8 mouse cellular contexts compared by ENCODE assay signal in genomic region chr13:21363719-21364118, GRCm38 (mm10). TPM values are rescaled to one million over a fixed set of nuclear protein-coding genes. Genes with fewer than 3 reads are reported as not detected.
DNase-seq lines count a peak whose midpoint lies in the region; ATAC-seq and TF ChIP-seq lines count a peak whose summit lies in the region.

No protein-coding gene starts in this region.

- TF ChIP-seq CTCF in kidney, postnatal 0 days (IDR thresholded peaks at IDR 0.05; ENCODE audit: low read depth): no peak
- 0 out of 2 replicates have a peak, but pooled peaks have one; percentile 10 for TF ChIP-seq CTCF in liver, postnatal 0 days (IDR thresholded peaks at IDR 0.05; ENCODE audit: low read depth)

- peaks cover 11% of the 10 kb centered on the region for H3K4me1 ChIP-seq in kidney, postnatal 0 days (replicated peaks; ENCODE audit: insufficient read depth, low read length)
- H3K4me1 ChIP-seq in heart, embryonic 15.5 days (replicated peaks): peaks cover 16% of the 10 kb centered on the region
- peaks cover 14% of the 10 kb centered on the region for H3K4me1 ChIP-seq in liver, postnatal 0 days (ENCODE audit: insufficient read depth)

- no peak for TF ChIP-seq EP300 in liver, postnatal 0 days (IDR thresholded peaks at IDR 0.05; ENCODE audit: low read depth)

- no peak for ATAC-seq in kidney, postnatal 0 days (replicated peaks; ENCODE audit: low FRiP score, low read depth)
- ATAC-seq in heart, embryonic 15.5 days (replicated peaks; ENCODE audit: insufficient number of reproducible peaks, insufficient read depth, low FRiP score, low read depth): no peak
- no peak for ATAC-seq in liver, postnatal 0 days

- WGBS in kidney, postnatal 0 days: 70% methylated on average over 12 of the region's 12 CpGs
- 50% methylated on average over 12 of the region's 12 CpGs for WGBS in heart, embryonic 15.5 days
- WGBS in liver, postnatal 0 days (ENCODE audit: insufficient replicate concordance): 78% methylated on average over 12 of the region's 12 CpGs

- no peaks in the 10 kb centered on the region for H3K27me3 ChIP-seq in kidney, postnatal 0 days (ENCODE audit: insufficient read depth, low read length)
- no peaks in the 10 kb centered on the region for H3K27me3 ChIP-seq in heart, embryonic 15.5 days
- no peaks in the 10 kb centered on the region for H3K27me3 ChIP-seq in liver, postnatal 0 days (ENCODE audit: insufficient read depth, low read length)

- H3K36me3 ChIP-seq in kidney, postnatal 0 days (ENCODE audit: insufficient read depth, low read length): peaks cover 8% of the 10 kb centered on the region; the same call in 1 of the 2 replicates
- H3K36me3 ChIP-seq in heart, embryonic 15.5 days: peaks cover 4% of the 10 kb centered on the region
- H3K36me3 ChIP-seq in liver, postnatal 0 days (replicated peaks; ENCODE audit: insufficient read depth, low read length): peaks cover 10% of the 10 kb centered on the region

- peak overlapping the region; percentile 64 for H3K4me2 ChIP-seq in kidney, postnatal 0 days (ENCODE audit: low read length)
- H3K4me2 ChIP-seq in heart, embryonic 15.5 days: peak overlapping the region; percentile 71
- H3K4me2 ChIP-seq in liver, postnatal 0 days (ENCODE audit: low read depth, low read length): peak overlapping the region; percentile 75

- H3K4me3 ChIP-seq in kidney, postnatal 0 days (replicated peaks; ENCODE audit: low read depth, low read length): peak overlapping the region; percentile 71
- H3K4me3 ChIP-seq in heart, embryonic 15.5 days: peak overlapping the region; percentile 74
- H3K4me3 ChIP-seq in liver, postnatal 0 days (ENCODE audit: low read depth, low read length): peak overlapping the region; percentile 75

- H3K27ac ChIP-seq in kidney, postnatal 0 days: no peak overlapping the region
- no peak overlapping the region for H3K27ac ChIP-seq in heart, embryonic 15.5 days
- no peak overlapping the region for H3K27ac ChIP-seq in liver, postnatal 0 days (ENCODE audit: low read depth)

- no peak for DNase-seq in kidney, postnatal 0 days (ENCODE audit: low spot score)
- DNase-seq in kidney, adult 8-10 months: no peak
- peak; percentile 3 for DNase-seq in adrenal gland, postnatal 25 days
- peak; percentile 13 for DNase-seq in liver, postnatal 0 days
- DNase-seq in frontal cortex, postnatal 25 days (ENCODE audit: low spot score in 2 of 2): no peak
- no peak for DNase-seq in layer of hippocampus, adult 8-10 months (ENCODE audit: low spot score in 2 of 2)
- DNase-seq in right cerebral cortex, postnatal 4 days: no peak

- no peaks in the 10 kb centered on the region for H3K9me3 ChIP-seq in kidney, postnatal 0 days (replicated peaks; ENCODE audit: low read length)
- no peaks in the 10 kb centered on the region for H3K9me3 ChIP-seq in heart, embryonic 15.5 days (replicated peaks)
- no peaks in the 10 kb centered on the region for H3K9me3 ChIP-seq in liver, postnatal 0 days (ENCODE audit: low read length)

- H3K9ac ChIP-seq in kidney, postnatal 0 days (ENCODE audit: low read depth, low read length): 0 out of 2 replicates have a peak overlapping the region, but pooled peaks have one; percentile 31
- H3K9ac ChIP-seq in heart, embryonic 15.5 days: peak overlapping the region; percentile 84
- no peak overlapping the region for H3K9ac ChIP-seq in liver, postnatal 0 days (replicated peaks)

RNA-seq across cellular contexts. Expression of gene Zscan12, which starts 1.1 kb away (rescaled TPM):
- polyA plus RNA-seq in kidney, postnatal 0 days (2015; fragmentation: Nextera tagmentation; extraction: Ambion mirVana): 9.7 and 10.0 TPM in 2 replicates
- 9.8 and 13.3 TPM in 2 replicates for total RNA-seq in adrenal gland, postnatal 25 days (2021)
- polyA plus RNA-seq in heart, embryonic 15.5 days (2015; fragmentation: Nextera tagmentation; extraction: Ambion mirVana): 6.5 and 8.7 TPM in 2 replicates
- polyA plus RNA-seq in liver, postnatal 0 days (2015; fragmentation: Nextera tagmentation; extraction: Ambion mirVana): 2.4 and 2.7 TPM in 2 replicates
- 10 to 100 TPM in 1 of 4 experiments, 1 to 10 TPM in 3; 8.1 to 10.1 (median 8.5) TPM for total RNA-seq in layer of hippocampus, adult 8-10 months (2022)

RNA-seq across cellular contexts. Expression of gene Olfr1367, which starts 17.0 kb away (rescaled TPM):
- polyA plus RNA-seq in kidney, postnatal 0 days (2015; fragmentation: Nextera tagmentation; extraction: Ambion mirVana): not detected in 2 replicates
- not detected in 2 replicates for total RNA-seq in adrenal gland, postnatal 25 days (2021)
- not detected in 2 replicates for polyA plus RNA-seq in heart, embryonic 15.5 days (2015; fragmentation: Nextera tagmentation; extraction: Ambion mirVana)
- polyA plus RNA-seq in liver, postnatal 0 days (2015; fragmentation: Nextera tagmentation; extraction: Ambion mirVana): not detected in 2 replicates
- total RNA-seq in layer of hippocampus, adult 8-10 months (2022): not detected

RNA-seq across cellular contexts. Expression of gene Zkscan3, which starts 38.8 kb away (rescaled TPM):
- polyA plus RNA-seq in kidney, postnatal 0 days (2015; fragmentation: Nextera tagmentation; extraction: Ambion mirVana): 64.7 and 65.4 TPM in 2 replicates
- total RNA-seq in adrenal gland, postnatal 25 days (2021): 79.0 and 81.0 TPM in 2 replicates
- polyA plus RNA-seq in heart, embryonic 15.5 days (2015; fragmentation: Nextera tagmentation; extraction: Ambion mirVana): 65.7 and 71.5 TPM in 2 replicates
- polyA plus RNA-seq in liver, postnatal 0 days (2015; fragmentation: Nextera tagmentation; extraction: Ambion mirVana): 22.2 and 24.6 TPM in 2 replicates
- total RNA-seq in layer of hippocampus, adult 8-10 months (2022): 10 to 100 TPM; 38.0 to 47.9 (median 44.9) TPM

RNA-seq across cellular contexts. Expression of gene Gpx6, which starts 51.8 kb away (rescaled TPM):
- 57.5 and 67.8 TPM in 2 replicates for polyA plus RNA-seq in kidney, postnatal 0 days (2015; fragmentation: Nextera tagmentation; extraction: Ambion mirVana)
- not detected in 2 replicates for total RNA-seq in adrenal gland, postnatal 25 days (2021)
- polyA plus RNA-seq in heart, embryonic 15.5 days (2015; fragmentation: Nextera tagmentation; extraction: Ambion mirVana): not detected in 2 replicates
- polyA plus RNA-seq in liver, postnatal 0 days (2015; fragmentation: Nextera tagmentation; extraction: Ambion mirVana): 0.08 and 0.18 TPM in 2 replicates
- not detected for total RNA-seq in layer of hippocampus, adult 8-10 months (2022)

Comparison
In these comparisons a context has a peak if more than half of its experiments do, and no peak if none do; other contexts are left out.
1. DNase-seq: peak in adrenal gland, postnatal 25 days (single experiment) and liver, postnatal 0 days (single experiment); none in kidney, postnatal 0 days (single experiment), kidney, adult 8-10 months (0 of 2), frontal cortex, postnatal 25 days (0 of 2), layer of hippocampus, adult 8-10 months (0 of 2) and right cerebral cortex, postnatal 4 days (single experiment).
2. Peak in every context shown above with its lines, with median percentiles within 50 percentile points of each other: H3K4me2 ChIP-seq and H3K4me3 ChIP-seq.